Mouse (Mus musculus) midbrain, embryonic 16.5 days (tissue): ENCODE results near the gene Rps11. TPM values are rescaled to one million over a fixed set of nuclear protein-coding genes. Genes with fewer than 3 reads are reported as not detected.
"Not testable (repeated sequence)": the region's sequence is repeated elsewhere in the genome, so short reads cannot be mapped to it uniquely, and the experiment has no call there.

ENCODE experiments used
- ATAC-seq: fragments of 200-750 bp; cut with Nextera tagmentation; 2 replicates; pipeline ENCODE4 v1.8.0; 2017; ENCODE audit warnings: moderate TSS enrichment
- H3K27ac ChIP-seq: fragments of 300-500 bp; sonication (generic); 2 replicates; pipeline ENCODE4 v1.5.1; 2014; ENCODE audit warnings: mild to moderate bottlenecking, low read length, mixed read lengths
- H3K27me3 ChIP-seq: fragments of 300-500 bp; sonication (generic); 2 replicates; pipeline ENCODE4 v1.6.1; 2014; ENCODE audit warnings: low read depth, low read length, mixed read lengths; ENCODE audit not compliant: control insufficient read depth, insufficient read depth
- H3K36me3 ChIP-seq: fragments of 300-500 bp; sonication (generic); 2 replicates; pipeline ENCODE4 v1.6.1; 2014; ENCODE audit warnings: mild to moderate bottlenecking, low read length, moderate library complexity, mixed read lengths; ENCODE audit not compliant: control insufficient read depth, insufficient read depth
- H3K4me1 ChIP-seq: fragments of 300-500 bp; sonication (generic); 2 replicates; pipeline ENCODE4 v1.6.1; 2014; ENCODE audit warnings: mild to moderate bottlenecking, low read length, mixed read lengths; ENCODE audit not compliant: control insufficient read depth, insufficient read depth
- H3K4me2 ChIP-seq: fragments of 300-500 bp; sonication (generic); 2 replicates; pipeline ENCODE4 v1.6.1; 2014; ENCODE audit warnings: mild to moderate bottlenecking, low read length, mixed read lengths
- H3K4me3 ChIP-seq: fragments of 300-500 bp; sonication (generic); 2 replicates; pipeline ENCODE4 v1.5.1; 2014; ENCODE audit warnings: low read depth, mild to moderate bottlenecking, low read length, moderate library complexity, mixed read lengths
- H3K9ac ChIP-seq: fragments of 300-500 bp; sonication (generic); 2 replicates; pipeline ENCODE4 v1.6.1; 2014; ENCODE audit warnings: low read depth, low read length, mixed read lengths
- H3K9me3 ChIP-seq: fragments of 300-500 bp; sonication (generic); replicated peaks from 2 replicates; pipeline ENCODE4 v1.6.1; 2014; ENCODE audit warnings: mild to moderate bottlenecking, low read length, mixed read lengths; ENCODE audit not compliant: control insufficient read depth, poor library complexity, severe bottlenecking
- WGBS: fragments of 180-500 bp; shearing (Covaris S2); extraction: QIAGEN DNeasy Blood & Tissue Kit; methylation state at CpG from one replicate; pipeline ENCODE4 v1.1.7; 2014; 5-methylcytosine and 5-hydroxymethylcytosine counted together
- polyA plus RNA-seq: library from polyadenylated mRNA; unstranded; fragments of >200 nt; fragmentation: Nextera tagmentation; extraction: Ambion mirVana; gene quantifications from 2 replicates; pipeline ENCODE4 v1.2.1, GENCODE M21; 2015

Rps11 gene
- polyA plus RNA-seq, 1 experiment from 2014 or later = 657 TPM

DNA sequence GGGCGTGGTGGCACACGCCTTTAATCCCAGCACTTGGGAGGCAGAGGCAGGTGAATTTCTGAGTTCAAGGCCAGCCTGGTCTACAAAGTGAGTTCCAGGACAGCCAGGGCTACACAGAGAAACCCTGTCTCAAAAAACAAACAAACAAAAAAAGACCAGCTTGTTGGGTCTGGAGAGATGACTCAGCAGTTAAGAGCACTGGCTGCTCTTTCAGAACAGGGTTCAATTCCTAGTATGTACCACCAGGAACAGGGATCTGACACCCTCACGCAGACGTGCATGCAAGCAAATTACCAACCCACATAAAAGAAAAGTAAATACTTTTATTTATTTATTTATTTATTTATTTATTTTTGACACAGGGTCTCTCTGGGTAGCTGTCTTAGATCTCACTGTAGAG is 14.2 kb downstream of the Rps11 start:
- not testable (repeated sequence) for H3K4me1 ChIP-seq, ATAC-seq, H3K27ac ChIP-seq, H3K27me3 ChIP-seq, H3K36me3 ChIP-seq, H3K4me3 ChIP-seq, H3K9me3 ChIP-seq, H3K4me2 ChIP-seq, H3K9ac ChIP-seq
- WGBS = 96% methylated on average over 4 of the region's 4 CpGs

DNA sequence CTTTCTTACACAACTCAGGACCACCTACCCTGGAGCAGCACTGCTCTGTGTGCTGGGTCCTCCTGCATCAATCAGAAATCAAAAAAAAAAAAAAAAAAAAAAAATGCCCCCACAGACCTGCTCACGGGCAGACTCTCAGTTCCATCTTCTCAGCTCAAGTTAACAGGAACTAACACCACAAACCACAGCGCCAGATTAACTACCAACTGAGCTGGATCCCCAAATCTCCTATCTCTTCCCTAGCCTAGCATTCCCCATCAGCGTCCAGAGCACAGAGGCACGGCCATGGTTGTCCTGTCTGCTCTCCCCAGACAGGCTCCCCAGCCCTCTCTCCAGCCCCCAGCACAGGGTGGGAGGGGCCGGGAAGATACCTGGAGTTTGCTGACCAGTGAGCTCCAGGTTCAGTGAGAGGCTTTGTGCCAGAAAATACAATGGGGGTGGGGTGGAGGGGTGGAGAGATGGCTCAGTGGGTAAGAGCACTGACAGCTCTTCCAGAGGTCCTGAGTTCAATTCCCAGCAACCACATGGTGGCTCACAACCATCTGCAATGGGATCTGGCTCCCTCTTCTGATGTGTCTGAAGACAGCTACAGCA is 17.1 kb downstream of the Rps11 start:
- 49% methylated on average over 5 of the region's 5 CpGs for WGBS
- Histone ChIP-seq H3K4me3 (no peak overlapping the region), H3K27ac (no peak overlapping the region), H3K4me1 (no peaks in the 10 kb centered on the region), H3K27me3 (no peaks in the 10 kb centered on the region), H3K9ac (no peak overlapping the region), H3K9me3 (no peaks in the 10 kb centered on the region), H3K36me3 (no peaks in the 10 kb centered on the region), H3K4me2 (no peak overlapping the region)
- ATAC-seq = no peak

GRCm38 (mm10) chr7:45106441-45106840 is 17.8 kb downstream of the Rps11 start:
- no peak overlapping the region for H3K27ac ChIP-seq
- WGBS = 19% methylated on average over 6 of the region's 6 CpGs
- no peaks in the 10 kb centered on the region for H3K27me3 ChIP-seq
- no peak overlapping the region for H3K9ac ChIP-seq
- no peak overlapping the region for H3K4me2 ChIP-seq
- no peaks in the 10 kb centered on the region for H3K4me1 ChIP-seq
- no peak for ATAC-seq
- no peaks in the 10 kb centered on the region for H3K9me3 ChIP-seq
- H3K4me3 ChIP-seq = no peak overlapping the region
- H3K36me3 ChIP-seq = no peaks in the 10 kb centered on the region

DNA sequence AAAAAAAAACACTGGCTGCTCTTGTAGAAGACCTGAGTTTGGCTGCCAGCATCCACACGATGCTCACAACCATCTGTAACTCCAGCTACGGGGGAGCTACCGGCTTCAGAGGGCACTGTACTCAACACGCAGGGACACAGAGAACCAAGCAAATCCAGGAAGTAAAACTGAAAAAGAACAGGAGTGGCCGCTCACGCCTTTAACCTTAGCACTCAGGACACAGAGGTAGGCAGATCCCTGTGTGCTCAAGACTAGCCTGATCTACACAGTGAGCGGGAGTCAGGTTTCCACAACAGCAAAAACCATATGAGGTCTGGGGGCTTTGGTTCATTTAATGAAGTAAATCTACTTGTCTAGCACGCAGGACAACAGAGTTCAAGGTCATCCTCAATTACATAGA is 18.7 kb downstream of the Rps11 start:
- Histone ChIP-seq H3K4me3 (no peak overlapping the region), H3K27ac (no peak overlapping the region), H3K9me3 (no peaks in the 10 kb centered on the region), H3K27me3 (no peaks in the 10 kb centered on the region), H3K9ac (no peak overlapping the region), H3K4me1 (no peaks in the 10 kb centered on the region), H3K4me2 (no peak overlapping the region), H3K36me3 (no peaks in the 10 kb centered on the region)
- no peak for ATAC-seq
- WGBS = 80% methylated on average over 8 of the region's 8 CpGs

- H3K27me3 ChIP-seq = no peaks in the 10 kb centered on the region
- no peaks in the 10 kb centered on the region for H3K36me3 ChIP-seq
- H3K4me1 ChIP-seq = no peaks in the 10 kb centered on the region
- H3K9ac ChIP-seq = no peak overlapping the region
- H3K27ac ChIP-seq = no peak overlapping the region
- no peak for ATAC-seq
- H3K4me3 ChIP-seq = no peak overlapping the region
- 85% methylated on average over 5 of the region's 5 CpGs for WGBS
- H3K9me3 ChIP-seq = no peaks in the 10 kb centered on the region
- no peak overlapping the region for H3K4me2 ChIP-seq
Measured at GRCm38 (mm10) chr7:45104941-45105340, 19.3 kb downstream of the Rps11 start.

DNA sequence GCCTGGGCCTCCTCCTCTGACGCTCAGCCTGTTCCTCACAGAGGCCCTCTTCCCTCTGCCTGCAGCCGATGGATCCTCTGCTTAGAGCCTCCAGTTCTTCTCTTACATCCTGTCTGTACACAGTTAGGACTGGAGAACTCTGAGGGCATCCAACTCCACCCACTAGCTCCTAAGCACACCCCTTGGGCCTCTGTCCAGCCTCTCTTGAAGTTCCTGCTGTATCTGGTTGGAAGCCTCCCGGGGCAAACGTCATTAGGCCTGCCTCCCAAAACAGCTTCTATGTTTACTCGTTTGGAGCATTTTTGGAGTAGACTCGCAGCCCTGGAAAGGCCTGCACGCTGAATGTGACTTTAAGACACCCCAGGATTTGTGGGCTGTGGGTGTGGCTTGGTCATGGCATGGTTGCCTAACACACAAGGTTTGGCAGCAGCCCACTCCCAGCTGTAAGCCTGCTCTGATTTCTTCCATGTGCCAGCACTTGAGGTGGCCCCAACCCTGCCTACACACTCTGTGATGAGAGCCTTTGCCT is 20.5 kb downstream of the Rps11 start, which contains the start of gene Fcgrt:
Fcgrt (minus strand) TSS at position 200 of the 529 bp plus-strand sequence.
- H3K4me3 ChIP-seq = no peak within 1 kb of the TSS
- H3K9me3 ChIP-seq = no peaks in the 10 kb centered on the region
- WGBS = 77% methylated on average over 7 of the region's 7 CpGs
- H3K27me3 ChIP-seq = no peaks in the 10 kb centered on the region
- 0 out of 2 replicates have a peak within 1 kb of the TSS, but pooled peaks have one; percentile 7 for H3K4me2 ChIP-seq
- ATAC-seq = no peak
- H3K27ac ChIP-seq = no peak within 1 kb of the TSS
- H3K36me3 ChIP-seq = no peaks in the 10 kb centered on the region
- no peak within 1 kb of the TSS for H3K9ac ChIP-seq
- H3K4me1 ChIP-seq = no peaks in the 10 kb centered on the region

GRCm38 (mm10) chr7:45102940-45103585 is 21.2 kb downstream of the Rps11 start:
- H3K4me1 ChIP-seq = no peaks in the 10 kb centered on the region
- H3K9ac ChIP-seq = no peak overlapping the region
- no peak overlapping the region for H3K27ac ChIP-seq
- no peak for ATAC-seq
- no peaks in the 10 kb centered on the region for H3K27me3 ChIP-seq
- 0 out of 2 replicates have a peak overlapping the region, but pooled peaks have one; percentile 7 for H3K4me2 ChIP-seq
- no peak overlapping the region for H3K4me3 ChIP-seq
- no peaks in the 10 kb centered on the region for H3K9me3 ChIP-seq
- no peaks in the 10 kb centered on the region for H3K36me3 ChIP-seq
- 84% methylated on average over 9 of the region's 9 CpGs for WGBS

GRCm38 (mm10) chr7:45102441-45102840 is 21.8 kb downstream of the Rps11 start:
- Histone ChIP-seq H3K4me3 (no peak overlapping the region), H3K27ac (no peak overlapping the region), H3K9ac (no peak overlapping the region), H3K4me1 (no peaks in the 10 kb centered on the region), H3K36me3 (no peaks in the 10 kb centered on the region), H3K9me3 (no peaks in the 10 kb centered on the region), H3K27me3 (no peaks in the 10 kb centered on the region), H3K4me2 (no peak overlapping the region)
- WGBS = 91% methylated on average over 11 of the region's 11 CpGs
- no peak for ATAC-seq

- no peaks in the 10 kb centered on the region for H3K4me1 ChIP-seq
- no peak for ATAC-seq
- H3K9me3 ChIP-seq = no peaks in the 10 kb centered on the region
- H3K4me3 ChIP-seq = no peak overlapping the region
- no peak overlapping the region for H3K9ac ChIP-seq
- 94% methylated on average over 6 of the region's 6 CpGs for WGBS
- no peaks in the 10 kb centered on the region for H3K27me3 ChIP-seq
- no peak overlapping the region for H3K27ac ChIP-seq
- H3K4me2 ChIP-seq = no peak overlapping the region
- no peaks in the 10 kb centered on the region for H3K36me3 ChIP-seq
Measured at GRCm38 (mm10) chr7:45100046-45100445, 24.2 kb downstream of the Rps11 start.
